Comparison of ENCODE assay signal across 9 mouse cellular contexts in the genomic region with DNA sequence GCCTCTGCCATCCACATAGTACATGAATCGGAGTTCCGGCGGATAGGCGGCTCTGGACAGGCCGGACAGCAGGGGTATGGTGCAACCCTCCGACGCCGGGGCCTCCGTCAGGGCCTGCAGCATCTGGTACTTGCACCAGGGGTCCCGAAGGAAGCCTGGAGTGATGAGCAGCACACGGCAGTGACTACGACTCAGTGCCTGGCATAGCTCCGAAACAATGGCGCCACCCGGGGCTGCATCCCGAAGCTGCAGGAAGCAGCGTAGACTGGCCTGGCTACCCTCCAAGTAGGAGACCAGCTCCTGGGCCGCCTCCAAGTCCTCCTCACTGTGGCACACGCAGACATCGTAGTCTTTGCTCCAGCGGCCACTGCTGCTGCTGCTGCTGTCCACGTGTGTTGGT. TPM values are rescaled to one million over a fixed set of nuclear protein-coding genes. Genes with fewer than 3 reads are reported as not detected.
A peak's percentile ranks its signal among the peaks of the same experiment; 100 is the strongest.
DNase-seq lines count a peak whose midpoint lies in the region; ATAC-seq and TF ChIP-seq lines count a peak whose summit lies in the region.
"Had no signal": no experiment of that assay in that cellular context is flagged by ENCODE, and none has a peak within 500 bp of the region (broad histone marks: within the 10 kb centered on the region; RNA-seq: fewer than 3 reads in every experiment).

No protein-coding gene starts in this region.

- WGBS in heart, embryonic 16.5 days, result 60% methylated on average over 22 of the region's 22 CpGs
- 78% methylated on average over 22 of the region's 22 CpGs for WGBS in heart, embryonic 11.5 days (ENCODE audit: insufficient replicate concordance)
- WGBS in olfactory bulb, adult 2 months, result 38% methylated on average over 22 of the region's 22 CpGs

- peak; percentile 74 for DNase-seq in MN1 (ENCODE audit: low spot score)
- peak; percentile 65 to 76 for DNase-seq in cerebellum, postnatal 14 days
- peak; percentile 45 for DNase-seq in kidney, postnatal 14 days
- no peak for DNase-seq in embryo, embryonic 11 days
- DNase-seq in ovary, adult 18-20 months (ENCODE audit: low spot score), result no peak

- no peak overlapping the region for H3K27ac ChIP-seq in heart, embryonic 16.5 days (ENCODE audit: low read length)
- no peak overlapping the region for H3K27ac ChIP-seq in heart, embryonic 11.5 days (ENCODE audit: low read depth, low read length)
- H3K27ac ChIP-seq in olfactory bulb, adult 2 months (ENCODE audit: insufficient read depth, low read depth, low read length), result no peak overlapping the region

- TF ChIP-seq POLR2A in olfactory bulb, adult 2 months (IDR thresholded peaks at IDR 0.05; ENCODE audit: insufficient read depth, low read depth, low read length), result no peak

- H3K4me1 ChIP-seq in heart, embryonic 16.5 days (ENCODE audit: control insufficient read depth, insufficient read depth, low read length), result no peaks in the 10 kb centered on the region
- H3K4me1 ChIP-seq in heart, embryonic 11.5 days (ENCODE audit: control insufficient read depth, insufficient read depth, low read length), result no peaks in the 10 kb centered on the region
- peaks cover 8% of the 10 kb centered on the region for H3K4me1 ChIP-seq in olfactory bulb, adult 2 months (ENCODE audit: control insufficient read depth, insufficient read depth, low read length)

- no peaks in the 10 kb centered on the region for H3K27me3 ChIP-seq in heart, embryonic 16.5 days (ENCODE audit: control insufficient read depth, insufficient read depth, low read length)
- H3K27me3 ChIP-seq in heart, embryonic 11.5 days (ENCODE audit: control insufficient read depth, insufficient read depth, low read length), result no peaks in the 10 kb centered on the region
- H3K27me3 ChIP-seq: megakaryocyte, embryonic 14.5 days had no signal

- no peak overlapping the region for H3K4me2 ChIP-seq in heart, embryonic 16.5 days (ENCODE audit: low read depth, low read length)
- no peak overlapping the region for H3K4me2 ChIP-seq in heart, embryonic 11.5 days

- TF ChIP-seq CTCF in olfactory bulb, adult 2 months (IDR thresholded peaks at IDR 0.05; ENCODE audit: insufficient read depth, low read depth, low read length), result no peak

- H3K36me3 ChIP-seq in heart, embryonic 16.5 days (ENCODE audit: control insufficient read depth, insufficient read depth), result peaks cover 17% of the 10 kb centered on the region; the same call in 1 of the 2 replicates
- H3K36me3 ChIP-seq in heart, embryonic 11.5 days (ENCODE audit: control insufficient read depth, insufficient read depth, low read length), result peaks cover 14% of the 10 kb centered on the region; the same call in 1 of the 2 replicates

- H3K9me3 ChIP-seq in heart, embryonic 16.5 days (replicated peaks; ENCODE audit: control insufficient read depth, low read length), result no peaks in the 10 kb centered on the region
- H3K9me3 ChIP-seq in heart, embryonic 11.5 days (replicated peaks; ENCODE audit: control insufficient read depth, low read length), result no peaks in the 10 kb centered on the region
- H3K9me3 ChIP-seq: megakaryocyte, embryonic 14.5 days had no signal

- H3K4me3 ChIP-seq in heart, embryonic 16.5 days (ENCODE audit: low read length), result no peak overlapping the region
- H3K4me3 ChIP-seq in heart, embryonic 11.5 days (ENCODE audit: low read depth, low read length), result no peak overlapping the region
- 0 out of 2 replicates have a peak overlapping the region, but pooled peaks have one; percentile 13 for H3K4me3 ChIP-seq in olfactory bulb, adult 2 months (ENCODE audit: insufficient read depth, low read depth, low read length)
- H3K4me3 ChIP-seq: megakaryocyte, embryonic 14.5 days had no signal

- no peak overlapping the region for H3K9ac ChIP-seq in heart, embryonic 16.5 days (ENCODE audit: low read length)
- no peak overlapping the region for H3K9ac ChIP-seq in heart, embryonic 11.5 days (ENCODE audit: low read depth, low read length)

- peak; percentile 78 for ATAC-seq in heart, embryonic 16.5 days (replicated peaks; ENCODE audit: extremely low read depth, insufficient read depth, low FRiP score)
- ATAC-seq in heart, embryonic 11.5 days (replicated peaks; ENCODE audit: insufficient number of reproducible peaks, low FRiP score, low TSS enrichment), result no peak

RNA-seq across cellular contexts. Expression of a gene that starts 11.3 kb away (rescaled TPM):
- 87.9 and 90.7 TPM in 2 replicates for polyA plus RNA-seq in heart, embryonic 16.5 days (2015; fragmentation: Nextera tagmentation; extraction: Ambion mirVana)
- 95.7 and 107 TPM in 2 replicates for polyA plus RNA-seq in heart, embryonic 11.5 days (2014; fragmentation: Nextera tagmentation; extraction: Ambion mirVana)
- not detected in 2 replicates for polyA plus RNA-seq in olfactory bulb, adult 2 months (2012; ENCODE audit: insufficient read depth, insufficient read length, low replicate concordance, missing spikeins)

RNA-seq across cellular contexts. Expression of a gene that starts 11.4 kb away (rescaled TPM):
- 8.4 and 9.0 TPM in 2 replicates for polyA plus RNA-seq in heart, embryonic 16.5 days (2015; fragmentation: Nextera tagmentation; extraction: Ambion mirVana)
- polyA plus RNA-seq in heart, embryonic 11.5 days (2014; fragmentation: Nextera tagmentation; extraction: Ambion mirVana), result 9.4 and 11.7 TPM in 2 replicates
- polyA plus RNA-seq in olfactory bulb, adult 2 months (2012; ENCODE audit: insufficient read depth, insufficient read length, low replicate concordance, missing spikeins), result not detected in 2 replicates

RNA-seq across cellular contexts. Expression of a gene that starts 12.8 kb away (rescaled TPM):
- 60.2 and 62.5 TPM in 2 replicates for polyA plus RNA-seq in heart, embryonic 16.5 days (2015; fragmentation: Nextera tagmentation; extraction: Ambion mirVana)
- 68.0 and 69.3 TPM in 2 replicates for polyA plus RNA-seq in heart, embryonic 11.5 days (2014; fragmentation: Nextera tagmentation; extraction: Ambion mirVana)
- not detected in 2 replicates for polyA plus RNA-seq in olfactory bulb, adult 2 months (2012; ENCODE audit: insufficient read depth, insufficient read length, low replicate concordance, missing spikeins)

RNA-seq across cellular contexts. Expression of a gene that starts 22.2 kb away (rescaled TPM):
- polyA plus RNA-seq in heart, embryonic 16.5 days (2015; fragmentation: Nextera tagmentation; extraction: Ambion mirVana), result 77.2 and 82.5 TPM in 2 replicates
- polyA plus RNA-seq in heart, embryonic 11.5 days (2014; fragmentation: Nextera tagmentation; extraction: Ambion mirVana), result 44.9 and 49.6 TPM in 2 replicates
- not detected in 2 replicates for polyA plus RNA-seq in olfactory bulb, adult 2 months (2012; ENCODE audit: insufficient read depth, insufficient read length, low replicate concordance, missing spikeins)

Comparison
In these comparisons a context has a peak if more than half of its experiments do, and no peak if none do; other contexts are left out.
1. DNase-seq: peak in MN1 (single experiment), cerebellum, postnatal 14 days (2 of 2) and kidney, postnatal 14 days (single experiment); none in embryo, embryonic 11 days (single experiment) and ovary, adult 18-20 months (single experiment).
2. RNA of a gene that starts 11.3 kb away (polyA plus RNA-seq): 95.7 to 107 TPM in heart, embryonic 11.5 days and 87.9 to 90.7 TPM in heart, embryonic 16.5 days; not detected in olfactory bulb, adult 2 months; every median in the first group is over 10 times any median in the second.
3. RNA of a gene that starts 12.8 kb away (polyA plus RNA-seq): 68.0 to 69.3 TPM in heart, embryonic 11.5 days and 60.2 to 62.5 TPM in heart, embryonic 16.5 days; not detected in olfactory bulb, adult 2 months; every median in the first group is over 10 times any median in the second.